Mouse (Mus musculus): ENCODE results near the gene Srd5a2.
A peak's percentile ranks its signal among the peaks of the same experiment; 100 is the strongest.

Gene Srd5a2

GRCm38 (mm10) chr17:73984508-73984907, 63.2 kb downstream of the Srd5a2 start:
- DNase-seq: no peak

DNA sequence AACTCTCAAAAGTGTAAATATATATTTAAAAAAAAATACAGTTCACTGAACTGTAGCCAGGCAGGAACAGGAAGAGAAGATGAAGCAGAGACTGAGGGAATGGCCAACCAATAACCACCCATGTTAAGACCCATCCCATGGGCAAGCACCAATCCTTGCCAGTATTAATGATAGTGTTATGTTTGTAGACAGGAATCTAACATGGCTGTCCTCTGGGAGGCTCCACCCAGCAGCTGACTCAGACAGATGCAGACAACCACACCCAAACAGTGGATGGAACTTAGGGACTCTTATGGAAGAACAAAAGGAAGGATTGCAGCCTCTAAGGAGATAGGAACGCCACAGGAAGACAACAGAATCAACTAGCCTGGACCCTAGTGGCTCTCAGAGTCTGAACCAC, 64.8 kb downstream of the Srd5a2 start:
- DNase-seq: no peak

- no peak for DNase-seq
Observed at GRCm38 (mm10) chr17:73976066-73976465, 71.7 kb downstream of the Srd5a2 start.

DNA sequence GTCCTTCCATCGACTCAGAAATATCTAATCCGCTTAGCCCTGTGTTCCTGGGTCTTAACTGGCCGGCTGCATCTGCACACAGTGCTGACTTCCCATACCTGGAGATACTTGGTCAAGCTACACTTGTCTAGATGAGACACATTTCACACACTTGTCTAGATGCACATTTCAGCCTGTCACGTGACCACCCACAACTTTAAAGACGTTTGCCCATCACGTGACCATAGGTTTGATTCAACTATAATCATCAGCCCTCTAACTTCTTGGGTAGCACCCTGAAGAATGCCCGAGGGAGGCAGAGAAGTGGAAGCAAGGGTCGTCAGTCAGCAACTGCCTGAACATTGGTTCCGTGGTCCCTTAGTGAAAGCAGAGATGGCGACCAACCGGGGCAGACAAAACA, 75.1 kb downstream of the Srd5a2 start:
- DNase-seq: no peak

DNA sequence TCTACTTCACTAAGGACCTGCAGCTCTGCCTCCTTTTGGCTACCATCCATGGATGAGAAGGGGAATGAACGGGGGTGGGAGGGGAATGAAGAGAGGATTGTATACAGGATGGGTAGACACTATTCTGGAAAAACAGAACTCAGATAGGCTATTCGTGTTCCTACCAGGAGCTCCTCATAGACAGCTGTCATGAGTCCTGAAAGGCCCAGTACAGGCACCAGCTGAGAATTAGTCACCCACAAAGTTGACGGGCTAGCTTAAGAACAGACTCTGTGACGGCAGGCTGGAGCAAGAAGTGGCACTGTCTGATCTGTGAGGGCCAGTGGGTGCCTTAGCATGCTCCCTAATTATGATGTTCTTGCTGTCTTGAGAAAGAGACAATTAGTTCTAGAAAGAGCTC, 76.4 kb downstream of the Srd5a2 start:
- no peak for DNase-seq

GRCm38 (mm10) chr17:73970361-73971027, 77.2 kb downstream of the Srd5a2 start:
- peak; percentile 85 to 88 for DNase-seq

Measured in kidney, postnatal 25 days (tissue).